Mouse (Mus musculus): Measurements from ENCODE around the gene Shq1. TPM values are rescaled to one million over a fixed set of nuclear protein-coding genes. Genes with fewer than 3 reads are reported as not detected.

Gene Shq1
- polyA plus RNA-seq, 2 experiments, result 5.8 to 8.7 TPM

DNA sequence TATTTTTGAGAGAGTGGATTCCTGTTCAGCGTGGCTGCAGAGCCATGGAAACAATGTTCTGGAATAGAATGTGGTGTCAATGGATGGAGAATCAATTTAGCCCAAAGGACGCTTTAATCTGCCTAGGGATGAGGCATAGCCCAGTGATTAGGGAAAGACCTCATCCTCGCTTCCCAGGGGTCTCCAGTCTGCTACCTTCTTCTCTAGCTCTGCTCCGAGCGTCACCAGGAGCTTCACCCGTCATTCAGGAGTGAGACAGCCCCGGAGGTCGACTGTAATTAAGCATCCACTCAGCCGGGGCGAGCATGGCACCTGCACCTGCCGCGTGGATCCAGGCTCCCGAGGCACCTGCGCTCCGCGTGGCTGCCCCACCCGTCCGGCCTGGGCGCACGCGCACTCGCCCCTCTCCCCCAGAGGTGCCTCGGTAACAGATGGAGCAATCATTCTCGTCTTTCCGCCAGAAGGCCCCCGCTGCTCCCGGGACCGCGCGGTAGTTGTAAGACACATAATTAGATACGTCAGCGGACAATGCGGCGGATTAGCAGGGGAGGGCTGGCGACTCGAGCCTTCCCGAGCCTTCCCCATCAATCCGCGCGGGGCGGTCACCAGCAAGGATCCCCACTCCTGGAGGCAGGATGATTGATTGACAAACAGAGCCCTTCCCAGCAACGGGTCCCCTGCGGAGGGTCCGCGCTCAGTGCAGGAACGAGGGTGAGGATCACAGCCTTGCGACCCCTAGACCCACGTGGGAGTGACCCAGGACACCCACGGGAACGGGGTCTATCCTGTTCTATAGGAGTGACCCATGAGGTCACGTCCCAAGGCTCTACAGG, 108.0 kb downstream of the Shq1 start:
- TF ChIP-seq CTCF (IDR thresholded peaks at IDR 0.05; ENCODE audit: low read depth) (no peak), EP300 (IDR thresholded peaks at IDR 0.05; ENCODE audit: low read depth) (no peak)
- WGBS (ENCODE audit: insufficient replicate concordance), result 1% methylated on average over 51 of the region's 51 CpGs
- no peaks in the 10 kb centered on the region for H3K36me3 ChIP-seq (replicated peaks; ENCODE audit: control insufficient read depth, insufficient read depth, low read depth)
- DNase-seq (ENCODE audit: low read depth in 3 of 3, low spot score in 3 of 3) (no peak), ATAC-seq (ENCODE audit: insufficient read depth) (no peak)
- H3K27me3 ChIP-seq (ENCODE audit: control insufficient read depth, insufficient read depth, low read length), result peaks cover 18% of the 10 kb centered on the region
- no peak overlapping the region for H3K27ac ChIP-seq
- no peaks in the 10 kb centered on the region for H3K9me3 ChIP-seq (ENCODE audit: control insufficient read depth, low read length)
- H3K9ac ChIP-seq (replicated peaks), result no peak overlapping the region
- H3K4me3 ChIP-seq (ENCODE audit: insufficient read depth in 1 of 2, low read depth in 2 of 2, low read length in 2 of 2), result peak overlapping the region; percentile 22 to 40
- H3K4me1 ChIP-seq (replicated peaks; ENCODE audit: control insufficient read depth in 2 of 2, insufficient read depth in 2 of 2, low read length in 1 of 2), result no peaks in the 10 kb centered on the region
- H3K4me2 ChIP-seq (ENCODE audit: low read depth), result peak overlapping the region; percentile 58

DNA sequence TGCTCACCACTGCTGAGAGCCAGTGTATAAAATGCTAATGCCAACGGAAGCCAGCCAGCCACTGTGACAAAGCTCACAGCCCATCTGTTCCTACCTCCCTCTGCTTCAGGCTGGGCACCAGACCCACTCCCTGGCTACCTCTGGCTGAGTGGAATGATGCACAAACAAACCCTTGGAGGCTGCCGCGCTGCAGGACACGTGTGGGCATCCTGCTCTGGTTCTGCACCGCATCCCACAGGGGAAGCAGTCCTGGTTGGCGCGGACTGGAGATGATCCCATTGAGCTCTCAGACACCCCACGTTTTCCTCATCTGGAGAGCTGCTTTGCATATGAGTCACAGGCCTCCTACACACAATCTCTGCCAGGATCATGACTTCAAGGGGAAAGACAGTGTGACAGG, 112.9 kb downstream of the Shq1 start:
- no peaks in the 10 kb centered on the region for H3K36me3 ChIP-seq (replicated peaks; ENCODE audit: control insufficient read depth, insufficient read depth, low read depth)
- H3K27me3 ChIP-seq (ENCODE audit: control insufficient read depth, insufficient read depth, low read length), result peaks cover 7% of the 10 kb centered on the region
- no peak overlapping the region for H3K4me2 ChIP-seq (ENCODE audit: low read depth)
- H3K27ac ChIP-seq, result no peak overlapping the region
- 58% methylated on average over 8 of the region's 8 CpGs for WGBS (ENCODE audit: insufficient replicate concordance)
- H3K4me1 ChIP-seq (replicated peaks; ENCODE audit: control insufficient read depth in 2 of 2, insufficient read depth in 2 of 2, low read length in 1 of 2), result no peaks in the 10 kb centered on the region
- H3K9ac ChIP-seq (replicated peaks), result no peak overlapping the region
- H3K4me3 ChIP-seq (ENCODE audit: insufficient read depth in 1 of 2, low read depth in 2 of 2, low read length in 2 of 2), result no peak overlapping the region
- ATAC-seq (ENCODE audit: insufficient read depth), result no peak
- no peak for TF ChIP-seq EP300 (IDR thresholded peaks at IDR 0.05; ENCODE audit: low read depth)
- TF ChIP-seq CTCF (IDR thresholded peaks at IDR 0.05; ENCODE audit: low read depth), result no peak
- no peaks in the 10 kb centered on the region for H3K9me3 ChIP-seq (ENCODE audit: control insufficient read depth, low read length)
- no peak for DNase-seq (ENCODE audit: low read depth in 3 of 3, low spot score in 3 of 3)

DNA sequence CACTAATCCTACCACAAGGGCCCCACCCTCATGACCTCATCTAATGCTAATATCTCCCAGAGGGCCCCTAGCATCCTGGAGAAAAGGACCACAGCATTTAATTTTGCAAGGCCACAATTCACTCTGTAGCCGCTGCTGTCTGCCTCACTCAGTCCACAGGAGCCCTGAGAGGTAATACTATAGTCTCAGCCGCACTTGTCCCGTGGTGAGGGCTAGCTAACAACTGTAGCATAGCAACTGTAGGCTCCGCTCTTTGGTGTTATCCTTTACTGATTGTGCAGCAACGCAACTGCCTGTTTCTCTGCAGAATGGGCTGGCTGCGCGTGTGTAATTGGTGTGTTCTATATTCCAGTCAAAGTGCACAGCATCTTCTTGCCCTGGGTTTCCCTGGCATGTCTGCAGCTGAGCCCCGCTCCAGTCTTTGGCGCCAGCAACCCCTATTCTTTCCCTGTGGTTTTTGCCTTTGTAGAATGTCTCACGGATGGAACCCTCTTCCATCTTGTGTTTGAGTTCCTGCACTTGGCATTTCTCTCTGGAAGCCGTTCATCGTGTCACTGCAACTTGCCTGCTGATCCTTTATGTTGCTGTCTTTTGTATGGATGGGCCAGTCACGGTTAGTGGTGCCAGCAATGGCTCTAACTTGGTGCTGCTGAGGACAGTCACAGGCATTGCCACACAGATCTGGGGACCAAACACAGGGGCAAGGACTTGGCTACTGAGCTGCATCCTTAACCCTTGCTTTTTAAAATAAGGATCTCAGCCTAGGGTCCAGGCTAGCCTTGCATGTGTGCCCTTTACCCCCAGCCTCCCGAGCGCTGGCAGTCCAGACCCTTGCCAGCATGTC, 128.6 kb downstream of the Shq1 start:
- H3K4me1 ChIP-seq (replicated peaks; ENCODE audit: control insufficient read depth in 2 of 2, insufficient read depth in 2 of 2, low read length in 1 of 2), result no peaks in the 10 kb centered on the region
- no peaks in the 10 kb centered on the region for H3K27me3 ChIP-seq (ENCODE audit: control insufficient read depth, insufficient read depth, low read length)
- no peak overlapping the region for H3K9ac ChIP-seq (replicated peaks)
- ATAC-seq (ENCODE audit: insufficient read depth) (no peak), DNase-seq (ENCODE audit: low read depth in 3 of 3, low spot score in 3 of 3) (no peak)
- H3K27ac ChIP-seq, result no peak overlapping the region
- no peak overlapping the region for H3K4me3 ChIP-seq (ENCODE audit: insufficient read depth in 1 of 2, low read depth in 2 of 2, low read length in 2 of 2)
- H3K4me2 ChIP-seq (ENCODE audit: low read depth), result no peak overlapping the region
- WGBS (ENCODE audit: insufficient replicate concordance), result 67% methylated on average over 15 of the region's 15 CpGs
- no peaks in the 10 kb centered on the region for H3K9me3 ChIP-seq (ENCODE audit: control insufficient read depth, low read length)
- no peaks in the 10 kb centered on the region for H3K36me3 ChIP-seq (replicated peaks; ENCODE audit: control insufficient read depth, insufficient read depth, low read depth)
- no peak for TF ChIP-seq CTCF (IDR thresholded peaks at IDR 0.05; ENCODE audit: low read depth)
- no peak for TF ChIP-seq EP300 (IDR thresholded peaks at IDR 0.05; ENCODE audit: low read depth)

DNA sequence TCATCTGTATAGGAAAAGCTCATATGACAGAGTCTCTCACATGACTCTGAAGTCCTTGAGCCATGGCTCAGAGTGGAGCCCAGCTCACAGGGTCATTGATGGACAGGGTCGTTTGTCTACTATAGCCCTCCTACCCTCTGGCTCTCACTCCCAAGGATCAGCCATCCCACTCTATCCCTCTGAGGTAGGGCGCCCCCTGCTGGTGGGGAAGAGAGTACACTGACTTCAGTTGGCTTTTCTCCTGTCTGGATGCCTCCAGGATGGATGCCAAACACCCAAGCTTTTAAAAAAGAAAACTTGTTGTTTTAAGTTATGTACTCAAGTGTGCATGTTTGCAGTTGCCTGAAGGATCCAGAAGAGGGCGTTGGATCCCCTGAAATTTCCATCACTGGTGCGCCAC, 131.3 kb downstream of the Shq1 start:
- DNase-seq (ENCODE audit: low read depth in 3 of 3, low spot score in 3 of 3), result no peak
- 29% methylated on average over 4 of the region's 4 CpGs for WGBS (ENCODE audit: insufficient replicate concordance)
- no peaks in the 10 kb centered on the region for H3K9me3 ChIP-seq (ENCODE audit: control insufficient read depth, low read length)

DNA sequence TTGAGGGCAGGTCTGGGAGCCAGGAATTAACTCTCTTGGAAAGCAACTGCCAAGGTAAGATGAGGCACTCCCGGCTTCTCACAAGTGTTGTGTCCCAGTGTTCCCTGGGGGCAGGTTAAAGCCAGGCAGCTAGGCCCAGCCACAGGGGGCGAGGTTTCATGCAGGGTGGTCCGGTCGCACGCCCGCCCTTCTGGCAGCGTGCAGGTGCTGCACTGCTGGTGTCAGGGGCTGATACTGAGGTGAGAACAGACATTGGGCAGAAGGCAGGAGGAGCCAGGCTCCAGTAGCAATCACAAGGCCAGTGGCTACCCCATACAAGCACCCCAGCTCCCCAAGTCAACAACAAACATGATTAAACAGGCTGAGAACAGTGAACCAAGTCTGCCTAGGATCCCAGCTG, 132.4 kb downstream of the Shq1 start:
- no peak for DNase-seq (ENCODE audit: low read depth in 3 of 3, low spot score in 3 of 3)
- 49% methylated on average over 7 of the region's 7 CpGs for WGBS (ENCODE audit: insufficient replicate concordance)
- H3K9ac ChIP-seq (replicated peaks), result no peak overlapping the region
- no peak overlapping the region for H3K4me3 ChIP-seq (ENCODE audit: insufficient read depth in 1 of 2, low read depth in 2 of 2, low read length in 2 of 2)
- H3K27ac ChIP-seq, result no peak overlapping the region
- ATAC-seq (ENCODE audit: insufficient read depth), result no peak
- H3K9me3 ChIP-seq (ENCODE audit: control insufficient read depth, low read length), result no peaks in the 10 kb centered on the region
- no peak for TF ChIP-seq CTCF (IDR thresholded peaks at IDR 0.05; ENCODE audit: low read depth)
- TF ChIP-seq EP300 (IDR thresholded peaks at IDR 0.05; ENCODE audit: low read depth), result no peak
- H3K4me2 ChIP-seq (ENCODE audit: low read depth), result no peak overlapping the region
- H3K27me3 ChIP-seq (ENCODE audit: control insufficient read depth, insufficient read depth, low read length), result no peaks in the 10 kb centered on the region
- no peaks in the 10 kb centered on the region for H3K36me3 ChIP-seq (replicated peaks; ENCODE audit: control insufficient read depth, insufficient read depth, low read depth)
- H3K4me1 ChIP-seq (replicated peaks; ENCODE audit: control insufficient read depth in 2 of 2, insufficient read depth in 2 of 2, low read length in 1 of 2), result no peaks in the 10 kb centered on the region

More for the DNA sequence above, 131.3 kb downstream of the Shq1 start:
- no peak overlapping the region for H3K27ac ChIP-seq
- no peak overlapping the region for H3K4me2 ChIP-seq (ENCODE audit: low read depth)
- no peak overlapping the region for H3K9ac ChIP-seq (replicated peaks)
- H3K4me3 ChIP-seq (ENCODE audit: insufficient read depth in 1 of 2, low read depth in 2 of 2, low read length in 2 of 2), result no peak overlapping the region
- H3K27me3 ChIP-seq (ENCODE audit: control insufficient read depth, insufficient read depth, low read length), result no peaks in the 10 kb centered on the region
- no peaks in the 10 kb centered on the region for H3K36me3 ChIP-seq (replicated peaks; ENCODE audit: control insufficient read depth, insufficient read depth, low read depth)
- no peak for ATAC-seq (ENCODE audit: insufficient read depth)
- TF ChIP-seq CTCF (IDR thresholded peaks at IDR 0.05; ENCODE audit: low read depth), result peak; percentile 78
- no peak for TF ChIP-seq EP300 (IDR thresholded peaks at IDR 0.05; ENCODE audit: low read depth)
- H3K4me1 ChIP-seq (replicated peaks; ENCODE audit: control insufficient read depth in 2 of 2, insufficient read depth in 2 of 2, low read length in 1 of 2), result no peaks in the 10 kb centered on the region
